Mouse (Mus musculus): ENCODE measurements around the gene Swsap1.

DNA sequence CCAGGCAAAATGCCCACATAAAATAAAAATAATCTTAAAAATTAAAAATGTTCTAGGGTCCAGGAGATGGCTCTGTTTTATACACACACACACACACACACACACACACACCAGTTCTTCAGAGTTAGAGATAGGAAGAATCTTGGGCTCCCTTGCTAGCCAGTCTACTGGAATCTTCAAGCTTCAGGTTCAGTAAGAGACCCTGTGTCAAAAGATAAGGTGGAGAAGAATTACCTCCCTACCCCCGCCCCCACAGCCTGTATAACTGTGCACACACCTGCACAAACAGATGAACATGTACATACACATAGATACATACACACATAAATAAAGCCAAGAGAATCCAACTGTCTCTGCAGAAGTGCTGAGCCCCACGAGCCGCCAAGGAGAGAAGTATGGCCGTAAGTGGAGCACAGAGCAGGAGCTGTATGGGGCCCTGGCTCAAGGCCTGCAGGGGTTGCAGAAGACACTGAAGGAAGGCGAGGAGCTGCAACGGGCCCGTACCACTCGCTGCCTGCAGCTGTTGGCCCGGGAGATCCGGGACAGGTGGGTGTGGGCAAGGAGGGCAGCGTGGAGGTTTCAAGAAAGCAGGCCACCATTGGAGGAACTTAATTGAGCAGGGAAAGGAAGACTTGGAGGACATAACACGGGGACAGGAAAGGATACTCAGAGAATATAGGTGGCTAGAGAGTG, 23.0 kb upstream of the Swsap1 start:
- TF ChIP-seq CTCF (IDR thresholded peaks at IDR 0.05; ENCODE audit: borderline replicate concordance, insufficient read depth, low read depth, low read length) (no peak), POLR2A (IDR thresholded peaks at IDR 0.05; ENCODE audit: borderline replicate concordance, insufficient read depth, low read length) (no peak)

All from cerebellum, adult 2 months (tissue).